Mouse (Mus musculus): Measurements from ENCODE around the gene Shisa7.
"Not testable (repeated sequence)": the region's sequence is repeated elsewhere in the genome, so short reads cannot be mapped to it uniquely, and the experiment has no call there.

The Shisa7 gene

GRCm38 (mm10) chr7:4844245-4844916, at the start of gene Shisa7:
TSS of gene Shisa7 (minus strand) at chr7:4844696.
- in situ Hi-C loops (cut with MboI, MseI), result no loop called here

GRCm38 (mm10) chr7:4886680-4887079, 42.2 kb upstream of the Shisa7 start:
- in situ Hi-C loops (cut with MboI, MseI), result no loop called here

- in situ Hi-C loops (cut with MboI, MseI), result loop anchor here (5.0 kb wide), 1 partner anchor 48 kb away; the partner anchor contains the start of gene Ssc5d
These were observed 34.5 kb upstream of the Shisa7 start for GRCm38 (mm10) chr7:4879036-4879435.

GRCm38 (mm10) chr7:4878186-4878585, 33.7 kb upstream of the Shisa7 start:
- in situ Hi-C loops (cut with MboI, MseI), result loop anchor here (5.0 kb wide), 1 partner anchor 49 kb away; the partner anchor contains the start of gene Ssc5d

- in situ Hi-C loops (cut with MboI, MseI), result loop anchor here (5.0 kb wide), 1 partner anchor 50 kb away; the partner anchor contains the start of gene Ssc5d
These were observed 32.7 kb upstream of the Shisa7 start for GRCm38 (mm10) chr7:4877226-4877625.

- in situ Hi-C loops (cut with MboI, MseI), result loop anchor here (5.0 kb wide), 1 partner anchor 51 kb away; the partner anchor contains the start of gene Ssc5d
These were observed 32.3 kb upstream of the Shisa7 start, which contains the start of gene Isoc2a for GRCm38 (mm10) chr7:4876753-4877221. TSS of gene Isoc2a (plus strand) at chr7:4877153.

GRCm38 (mm10) chr7:4870133-4870532, 25.6 kb upstream of the Shisa7 start, which contains the start of gene Isoc2b:
TSS of gene Isoc2b (minus strand) at chr7:4870258.
- in situ Hi-C loops (cut with MboI, MseI), result no loop called here

- in situ Hi-C loops (cut with MboI, MseI), result no loop called here
These were observed 22.2 kb upstream of the Shisa7 start for GRCm38 (mm10) chr7:4866631-4867180.

GRCm38 (mm10) chr7:4865579-4866493, 21.3 kb upstream of the Shisa7 start:
- in situ Hi-C loops (cut with MboI, MseI), result no loop called here

- in situ Hi-C loops (cut with MboI, MseI), result no loop called here
These were observed 20.6 kb upstream of the Shisa7 start for GRCm38 (mm10) chr7:4865090-4865489.

GRCm38 (mm10) chr7:4864130-4864845, 19.8 kb upstream of the Shisa7 start:
- in situ Hi-C loops (cut with MboI, MseI), result no loop called here

- in situ Hi-C loops (cut with MboI, MseI), result no loop called here
These were observed 19.1 kb upstream of the Shisa7 start for GRCm38 (mm10) chr7:4863541-4864080.

- in situ Hi-C loops (cut with MboI, MseI), result no loop called here
These were observed 18.5 kb upstream of the Shisa7 start for GRCm38 (mm10) chr7:4863041-4863440.

GRCm38 (mm10) chr7:4860926-4861325, 16.4 kb upstream of the Shisa7 start:
- in situ Hi-C loops (cut with MboI, MseI), result not testable (repeated sequence)

GRCm38 (mm10) chr7:4859418-4859978, 15.0 kb upstream of the Shisa7 start:
- in situ Hi-C loops (cut with MboI, MseI), result loop anchor here (5.0 kb wide), 1 partner anchor 48 kb away; the partner anchor contains the start of gene Gm36210

GRCm38 (mm10) chr7:4857321-4857720, 12.8 kb upstream of the Shisa7 start:
- in situ Hi-C loops (cut with MboI, MseI), result loop anchor here (5.0 kb wide), 1 partner anchor 50 kb away; the partner anchor contains the start of gene Gm36210

- in situ Hi-C loops (cut with MboI, MseI), result loop anchor here (5.0 kb wide), 1 partner anchor 51 kb away; the partner anchor contains the start of gene Gm36210
These were observed 12.0 kb upstream of the Shisa7 start for GRCm38 (mm10) chr7:4856508-4856907.

GRCm38 (mm10) chr7:4853613-4854012, 9.1 kb upstream of the Shisa7 start:
- in situ Hi-C loops (cut with MboI, MseI), result no loop called here

- in situ Hi-C loops (cut with MboI, MseI), result no loop called here
These were observed 6.8 kb upstream of the Shisa7 start for GRCm38 (mm10) chr7:4851315-4851688.

GRCm38 (mm10) chr7:4850621-4851314, 6.3 kb upstream of the Shisa7 start:
- in situ Hi-C loops (cut with MboI, MseI), result no loop called here
